Mouse (Mus musculus) mesoderm, embryonic 11.5 days (tissue): ENCODE measurements around the gene Slc50a1.

ENCODE experiments used
- DNase-seq: peaks from one replicate; pipeline ENCODE4 v3.0.0-alpha.2; 2012; ENCODE audit warnings: low read depth, low spot score

Gene Slc50a1

GRCm38 (mm10) chr3:89295685-89296230 lies 25.4 kb upstream of the Slc50a1 start:
- DNase-seq, result no peak

GRCm38 (mm10) chr3:89294195-89294594 lies 23.8 kb upstream of the Slc50a1 start:
- DNase-seq, result no peak

GRCm38 (mm10) chr3:89293247-89293918 lies 23.0 kb upstream of the Slc50a1 start:
- no peak for DNase-seq

GRCm38 (mm10) chr3:89292303-89292702 lies 21.9 kb upstream of the Slc50a1 start:
- no peak for DNase-seq

- no peak for DNase-seq
Measured at GRCm38 (mm10) chr3:89291874-89292273, 21.5 kb upstream of the Slc50a1 start.

- no peak for DNase-seq
Measured at GRCm38 (mm10) chr3:89288503-89288928, 18.1 kb upstream of the Slc50a1 start.

GRCm38 (mm10) chr3:89287286-89287685 lies 16.9 kb upstream of the Slc50a1 start:
- no peak for DNase-seq

- no peak for DNase-seq
Measured at GRCm38 (mm10) chr3:89285526-89285925, 15.2 kb upstream of the Slc50a1 start.

- DNase-seq, result no peak
Measured at GRCm38 (mm10) chr3:89284261-89284660, 13.9 kb upstream of the Slc50a1 start.

GRCm38 (mm10) chr3:89282291-89282643 lies 11.9 kb upstream of the Slc50a1 start:
- no peak for DNase-seq

GRCm38 (mm10) chr3:89281579-89282290 lies 11.4 kb upstream of the Slc50a1 start:
- peak; percentile 86 for DNase-seq

- DNase-seq, result peak; percentile 61
Measured at GRCm38 (mm10) chr3:89280606-89281511, 10.5 kb upstream of the Slc50a1 start, which contains the start of gene Efna1. Gene Efna1 (minus strand): TSS chr3:89281142.

- peak; percentile 33 for DNase-seq
Measured at GRCm38 (mm10) chr3:89280050-89280605, 9.8 kb upstream of the Slc50a1 start.

GRCm38 (mm10) chr3:89279153-89279890 lies 9.0 kb upstream of the Slc50a1 start:
- DNase-seq, result peak; percentile 79

GRCm38 (mm10) chr3:89278643-89279042 lies 8.3 kb upstream of the Slc50a1 start:
- DNase-seq, result no peak

GRCm38 (mm10) chr3:89278107-89278506 lies 7.7 kb upstream of the Slc50a1 start:
- no peak for DNase-seq

GRCm38 (mm10) chr3:89277281-89278021 lies 7.1 kb upstream of the Slc50a1 start:
- DNase-seq, result no peak

GRCm38 (mm10) chr3:89276061-89276460 lies 5.7 kb upstream of the Slc50a1 start:
- no peak for DNase-seq

GRCm38 (mm10) chr3:89271760-89272159 lies 1.4 kb upstream of the Slc50a1 start:
- DNase-seq, result no peak

- no peak for DNase-seq
Measured at GRCm38 (mm10) chr3:89270891-89271290, 521 bp upstream of the Slc50a1 start.
